Mouse (Mus musculus): ENCODE measurements around the gene Unc93b1.
"Not testable (repeated sequence)": the region's sequence is repeated elsewhere in the genome, so short reads cannot be mapped to it uniquely, and the experiment has no call there.

The Unc93b1 gene

GRCm38 (mm10) chr19:3948546-3948945, 13.6 kb downstream of the Unc93b1 start:
- no peak for DNase-seq

- DNase-seq: no peak
Observed at GRCm38 (mm10) chr19:3950331-3950730, 15.3 kb downstream of the Unc93b1 start.

- DNase-seq: no peak
Observed at GRCm38 (mm10) chr19:3951461-3951860, 16.5 kb downstream of the Unc93b1 start.

- DNase-seq: no peak
Observed at GRCm38 (mm10) chr19:3952099-3952498, 17.1 kb downstream of the Unc93b1 start.

GRCm38 (mm10) chr19:3955033-3955432, 20.0 kb downstream of the Unc93b1 start:
- DNase-seq: no peak

GRCm38 (mm10) chr19:3955804-3956203, 20.8 kb downstream of the Unc93b1 start:
- DNase-seq: peak; percentile 56 to 58

GRCm38 (mm10) chr19:3957296-3958036, 22.5 kb downstream of the Unc93b1 start:
- not testable (repeated sequence) for DNase-seq

GRCm38 (mm10) chr19:3958470-3958869, 23.5 kb downstream of the Unc93b1 start, which contains the start of gene Aldh3b3:
Aldh3b3 (plus strand) TSS chr19:3958645.
- DNase-seq: peak; percentile 37 to 78

GRCm38 (mm10) chr19:3959030-3959429, 24.0 kb downstream of the Unc93b1 start:
- no peak for DNase-seq

- DNase-seq: no peak
Observed at GRCm38 (mm10) chr19:3960211-3960610, 25.2 kb downstream of the Unc93b1 start.

- not testable (repeated sequence) for DNase-seq
Observed at GRCm38 (mm10) chr19:3961805-3962204, 26.8 kb downstream of the Unc93b1 start.

- peak in 1 of 2 experiments; percentile 63 for DNase-seq
Observed at GRCm38 (mm10) chr19:3962469-3962868, 27.5 kb downstream of the Unc93b1 start.

- no peak for DNase-seq
Observed at GRCm38 (mm10) chr19:3964030-3964429, 29.0 kb downstream of the Unc93b1 start.

GRCm38 (mm10) chr19:3966330-3967075, 31.5 kb downstream of the Unc93b1 start:
- peak in 1 of 2 experiments; percentile 31 for DNase-seq

GRCm38 (mm10) chr19:3967258-3967657, 32.3 kb downstream of the Unc93b1 start:
- no peak for DNase-seq

GRCm38 (mm10) chr19:3972229-3972628, 37.2 kb downstream of the Unc93b1 start, which contains the start of gene Aldh3b2:
Aldh3b2 (plus strand) TSS chr19:3972328.
- no peak for DNase-seq

GRCm38 (mm10) chr19:3974608-3975007, 39.6 kb downstream of the Unc93b1 start:
- not testable (repeated sequence) for DNase-seq

GRCm38 (mm10) chr19:3975866-3976265, 40.9 kb downstream of the Unc93b1 start:
- no peak for DNase-seq

- DNase-seq: peak; percentile 89 to 92
Observed at GRCm38 (mm10) chr19:3980309-3980708, 45.3 kb downstream of the Unc93b1 start.

GRCm38 (mm10) chr19:3980917-3981316, 45.9 kb downstream of the Unc93b1 start:
- no peak for DNase-seq

GRCm38 (mm10) chr19:3983527-3984200, 48.7 kb downstream of the Unc93b1 start:
- DNase-seq: peak in 1 of 2 experiments; percentile 32

- peak in 1 of 2 experiments; percentile 42 for DNase-seq
Observed at GRCm38 (mm10) chr19:3985261-3985681, 50.3 kb downstream of the Unc93b1 start.

- peak; percentile 37 to 43 for DNase-seq
Observed at GRCm38 (mm10) chr19:3986334-3986733, 51.3 kb downstream of the Unc93b1 start, which contains the start of gene Acy3. Acy3 (plus strand) TSS chr19:3986570.
